Mouse (Mus musculus): ENCODE measurements around the gene Nepro. TPM values are rescaled to one million over a fixed set of nuclear protein-coding genes. Genes with fewer than 3 reads are reported as not detected.

The Nepro gene
- polyA plus RNA-seq, 1 experiment = 4.0 TPM

- Histone ChIP-seq H3K4me1 (ENCODE audit: control insufficient read depth, insufficient read depth, insufficient read length, low read length) (peaks cover 8% of the 10 kb centered on the region; the same call in 1 of the 2 replicates), H3K27ac (replicated peaks; ENCODE audit: low read depth, low read length) (no peak overlapping the region), H3K4me3 (ENCODE audit: insufficient read depth, low read depth, low read length) (no peak overlapping the region)
Observed at GRCm38 (mm10) chr16:44693695-44694094, 30.4 kb upstream of the Nepro start.

GRCm38 (mm10) chr16:44695214-44695858, 28.8 kb upstream of the Nepro start:
- Histone ChIP-seq H3K4me3 (ENCODE audit: insufficient read depth, low read depth, low read length) (no peak overlapping the region), H3K27ac (replicated peaks; ENCODE audit: low read depth, low read length) (peak overlapping the region; percentile 36; the same call in 1 of the 2 replicates), H3K4me1 (ENCODE audit: control insufficient read depth, insufficient read depth, insufficient read length, low read length) (peaks cover 8% of the 10 kb centered on the region; the same call in 1 of the 2 replicates)

GRCm38 (mm10) chr16:44695859-44696620, 28.1 kb upstream of the Nepro start:
- peaks cover 8% of the 10 kb centered on the region; the same call in 1 of the 2 replicates for H3K4me1 ChIP-seq (ENCODE audit: control insufficient read depth, insufficient read depth, insufficient read length, low read length)
- peak overlapping the region; percentile 67 for H3K27ac ChIP-seq (replicated peaks; ENCODE audit: low read depth, low read length)
- no peak overlapping the region for H3K4me3 ChIP-seq (ENCODE audit: insufficient read depth, low read depth, low read length)

GRCm38 (mm10) chr16:44697473-44698205, 26.5 kb upstream of the Nepro start:
- Histone ChIP-seq H3K4me3 (ENCODE audit: insufficient read depth, low read depth, low read length) (no peak overlapping the region), H3K27ac (replicated peaks; ENCODE audit: low read depth, low read length) (no peak overlapping the region), H3K4me1 (ENCODE audit: control insufficient read depth, insufficient read depth, insufficient read length, low read length) (peaks cover 8% of the 10 kb centered on the region; the same call in 1 of the 2 replicates)

- 0 out of 2 replicates have a peak, but pooled peaks cover under 1% of the 10 kb centered on the region for H3K4me1 ChIP-seq (ENCODE audit: control insufficient read depth, insufficient read depth, insufficient read length, low read length)
- no peak overlapping the region for H3K4me3 ChIP-seq (ENCODE audit: insufficient read depth, low read depth, low read length)
- H3K27ac ChIP-seq (replicated peaks; ENCODE audit: low read depth, low read length) = no peak overlapping the region
Observed at GRCm38 (mm10) chr16:44701155-44701554, 22.9 kb upstream of the Nepro start.

GRCm38 (mm10) chr16:44702272-44702671, 21.8 kb upstream of the Nepro start:
- Histone ChIP-seq H3K4me3 (ENCODE audit: insufficient read depth, low read depth, low read length) (no peak overlapping the region), H3K27ac (replicated peaks; ENCODE audit: low read depth, low read length) (no peak overlapping the region), H3K4me1 (ENCODE audit: control insufficient read depth, insufficient read depth, insufficient read length, low read length) (no peaks in the 10 kb centered on the region)

GRCm38 (mm10) chr16:44703458-44703857, 20.6 kb upstream of the Nepro start:
- Histone ChIP-seq H3K4me3 (ENCODE audit: insufficient read depth, low read depth, low read length) (no peak overlapping the region), H3K4me1 (ENCODE audit: control insufficient read depth, insufficient read depth, insufficient read length, low read length) (no peaks in the 10 kb centered on the region), H3K27ac (replicated peaks; ENCODE audit: low read depth, low read length) (no peak overlapping the region)

- peaks cover 2% of the 10 kb centered on the region; the same call in 1 of the 2 replicates for H3K4me1 ChIP-seq (ENCODE audit: control insufficient read depth, insufficient read depth, insufficient read length, low read length)
- H3K27ac ChIP-seq (replicated peaks; ENCODE audit: low read depth, low read length) = no peak overlapping the region
- 0 out of 2 replicates have a peak overlapping the region, but pooled peaks have one; percentile 4 for H3K4me3 ChIP-seq (ENCODE audit: insufficient read depth, low read depth, low read length)
Observed at GRCm38 (mm10) chr16:44716305-44717140, 7.6 kb upstream of the Nepro start.

GRCm38 (mm10) chr16:44717141-44717634, 6.9 kb upstream of the Nepro start:
- Histone ChIP-seq H3K27ac (replicated peaks; ENCODE audit: low read depth, low read length) (no peak overlapping the region), H3K4me3 (ENCODE audit: insufficient read depth, low read depth, low read length) (no peak overlapping the region), H3K4me1 (ENCODE audit: control insufficient read depth, insufficient read depth, insufficient read length, low read length) (peaks cover 2% of the 10 kb centered on the region; the same call in 1 of the 2 replicates)

GRCm38 (mm10) chr16:44717838-44718237, 6.3 kb upstream of the Nepro start:
- Histone ChIP-seq H3K27ac (replicated peaks; ENCODE audit: low read depth, low read length) (no peak overlapping the region), H3K4me3 (ENCODE audit: insufficient read depth, low read depth, low read length) (no peak overlapping the region), H3K4me1 (ENCODE audit: control insufficient read depth, insufficient read depth, insufficient read length, low read length) (peaks cover 2% of the 10 kb centered on the region; the same call in 1 of the 2 replicates)

- Histone ChIP-seq H3K4me3 (ENCODE audit: insufficient read depth, low read depth, low read length) (no peak overlapping the region), H3K4me1 (ENCODE audit: control insufficient read depth, insufficient read depth, insufficient read length, low read length) (peaks cover 2% of the 10 kb centered on the region; the same call in 1 of the 2 replicates), H3K27ac (replicated peaks; ENCODE audit: low read depth, low read length) (no peak overlapping the region)
Observed at GRCm38 (mm10) chr16:44719349-44719748, 4.8 kb upstream of the Nepro start.

GRCm38 (mm10) chr16:44720518-44720917, 3.6 kb upstream of the Nepro start:
- Histone ChIP-seq H3K27ac (replicated peaks; ENCODE audit: low read depth, low read length) (no peak overlapping the region), H3K4me1 (ENCODE audit: control insufficient read depth, insufficient read depth, insufficient read length, low read length) (peaks cover 2% of the 10 kb centered on the region; the same call in 1 of the 2 replicates), H3K4me3 (ENCODE audit: insufficient read depth, low read depth, low read length) (no peak overlapping the region)

GRCm38 (mm10) chr16:44722666-44723065, 1.4 kb upstream of the Nepro start:
- no peaks in the 10 kb centered on the region; the same call in 1 of the 2 replicates for H3K4me1 ChIP-seq (ENCODE audit: control insufficient read depth, insufficient read depth, insufficient read length, low read length)
- H3K27ac ChIP-seq (replicated peaks; ENCODE audit: low read depth, low read length) = no peak overlapping the region
- H3K4me3 ChIP-seq (ENCODE audit: insufficient read depth, low read depth, low read length) = no peak overlapping the region

- Histone ChIP-seq H3K27ac (replicated peaks; ENCODE audit: low read depth, low read length) (peak overlapping the region; percentile 78), H3K4me3 (ENCODE audit: insufficient read depth, low read depth, low read length) (peak overlapping the region; percentile 96), H3K4me1 (ENCODE audit: control insufficient read depth, insufficient read depth, insufficient read length, low read length) (no peaks in the 10 kb centered on the region; the same call in 1 of the 2 replicates)
Observed at GRCm38 (mm10) chr16:44724847-44725246, 746 bp downstream of the Nepro start.

Measured in brown adipose tissue, adult 24 weeks (tissue).